Mouse (Mus musculus) stomach, postnatal 0 days (tissue): ENCODE data around the gene Klhl5. TPM values are rescaled to one million over a fixed set of nuclear protein-coding genes. Genes with fewer than 3 reads are reported as not detected.

Experiments used
- ATAC-seq: fragments of 200-750 bp; cut with Nextera tagmentation; 2 replicates; pipeline ENCODE4 v1.8.0; 2017; ENCODE audit not compliant: low FRiP score, low TSS enrichment
- DNase-seq: peaks from one replicate; pipeline ENCODE4 v3.0.0-alpha.2; 2016; ENCODE audit warnings: low spot score
- H3K27ac ChIP-seq: fragments of 300-500 bp; sonication (generic); replicated peaks from 2 replicates; pipeline ENCODE4 v1.5.1; 2014; ENCODE audit warnings: mild to moderate bottlenecking, control low read depth
- H3K27me3 ChIP-seq: fragments of 300-500 bp; sonication (generic); 2 replicates; pipeline ENCODE4 v1.6.1; 2014; ENCODE audit warnings: low read length; ENCODE audit not compliant: control insufficient read depth, insufficient read depth
- H3K36me3 ChIP-seq: fragments of 300-500 bp; sonication (generic); 2 replicates; pipeline ENCODE4 v1.6.1; 2014; ENCODE audit warnings: low read length, mixed read lengths; ENCODE audit not compliant: control insufficient read depth, insufficient read depth
- H3K4me1 ChIP-seq: fragments of 300-500 bp; sonication (generic); replicated peaks from 2 replicates; pipeline ENCODE4 v1.6.1; 2014; ENCODE audit warnings: antibody characterized with exemption; ENCODE audit not compliant: control insufficient read depth, insufficient read depth
- H3K4me2 ChIP-seq: fragments of 300-500 bp; sonication (generic); replicated peaks from 2 replicates; pipeline ENCODE4 v1.6.1; 2014; ENCODE audit warnings: low read depth, mild to moderate bottlenecking, control low read depth, moderate library complexity
- H3K4me3 ChIP-seq: fragments of 300-500 bp; sonication (generic); 2 replicates; pipeline ENCODE4 v1.5.1; 2014; ENCODE audit warnings: low read depth, low read length, control low read depth
- H3K9ac ChIP-seq: fragments of 300-500 bp; sonication (generic); 2 replicates; pipeline ENCODE4 v1.6.1; 2014; ENCODE audit warnings: mild to moderate bottlenecking, low read length, control low read depth, mixed read lengths
- H3K9me3 ChIP-seq: fragments of 300-500 bp; sonication (generic); 2 replicates; pipeline ENCODE4 v1.6.1; 2016; ENCODE audit warnings: low read length; ENCODE audit not compliant: control insufficient read depth
- CTCF ChIP-seq: IDR thresholded peaks from 2 replicates; pipeline ENCODE4 v1.5.1; 2016; ENCODE audit warnings: antibody characterized with exemption, low read depth, mild to moderate bottlenecking, moderate library complexity
- EP300 ChIP-seq: optimal IDR thresholded peaks from 2 replicates; pipeline ENCODE3; 2016; ENCODE audit warnings: antibody characterized with exemption
- WGBS: fragments of 180-500 bp; shearing (Covaris S2); extraction: QIAGEN DNeasy Blood & Tissue Kit; methylation state at CpG from one replicate; pipeline ENCODE4 v1.1.7; 2014; 5-methylcytosine and 5-hydroxymethylcytosine counted together
- polyA plus RNA-seq: library from polyadenylated mRNA; unstranded; fragments of >200 nt; fragmentation: Nextera tagmentation; extraction: Ambion mirVana; gene quantifications from 2 replicates; pipeline ENCODE4 v1.2.1, GENCODE M21; 2015

Gene Klhl5
- polyA plus RNA-seq, 1 experiment from 2014 or later, result 13.8 TPM

GRCm38 (mm10) chr5:65142247-65142646 is 34.9 kb downstream of the Klhl5 start:
- Histone ChIP-seq H3K4me2 (no peak overlapping the region), H3K4me1 (no peaks in the 10 kb centered on the region), H3K27me3 (no peaks in the 10 kb centered on the region), H3K4me3 (no peak overlapping the region), H3K36me3 (peaks cover 8% of the 10 kb centered on the region), H3K9ac (no peak overlapping the region), H3K9me3 (no peaks in the 10 kb centered on the region), H3K27ac (no peak overlapping the region)
- ATAC-seq (no peak), DNase-seq (no peak)
- WGBS, result 82% methylated on average over 6 of the region's 6 CpGs
- TF ChIP-seq CTCF (no peak), EP300 (no peak)

GRCm38 (mm10) chr5:65145499-65146101 is 38.3 kb downstream of the Klhl5 start:
- no peak overlapping the region for H3K27ac ChIP-seq
- H3K4me3 ChIP-seq, result no peak overlapping the region
- no peak for TF ChIP-seq CTCF
- TF ChIP-seq EP300, result no peak
- no peaks in the 10 kb centered on the region for H3K4me1 ChIP-seq
- no peak overlapping the region for H3K4me2 ChIP-seq
- peaks cover 15% of the 10 kb centered on the region for H3K36me3 ChIP-seq
- H3K27me3 ChIP-seq, result no peaks in the 10 kb centered on the region
- ATAC-seq (no peak), DNase-seq (no peak)
- H3K9me3 ChIP-seq, result no peaks in the 10 kb centered on the region
- H3K9ac ChIP-seq, result no peak overlapping the region
- WGBS, result 87% methylated on average over 9 of the region's 9 CpGs

GRCm38 (mm10) chr5:65146749-65147148 is 39.4 kb downstream of the Klhl5 start:
- TF ChIP-seq EP300 (no peak), CTCF (no peak)
- Histone ChIP-seq H3K9me3 (no peaks in the 10 kb centered on the region), H3K4me1 (no peaks in the 10 kb centered on the region), H3K9ac (no peak overlapping the region), H3K4me3 (no peak overlapping the region), H3K36me3 (peaks cover 10% of the 10 kb centered on the region), H3K27ac (no peak overlapping the region), H3K4me2 (no peak overlapping the region), H3K27me3 (no peaks in the 10 kb centered on the region)
- 78% methylated on average over 6 of the region's 6 CpGs for WGBS
- DNase-seq (no peak), ATAC-seq (no peak)

- Histone ChIP-seq H3K27me3 (no peaks in the 10 kb centered on the region), H3K9ac (no peak overlapping the region), H3K36me3 (peaks cover 9% of the 10 kb centered on the region), H3K9me3 (no peaks in the 10 kb centered on the region), H3K4me3 (no peak overlapping the region), H3K4me2 (no peak overlapping the region), H3K4me1 (no peaks in the 10 kb centered on the region), H3K27ac (no peak overlapping the region)
- TF ChIP-seq EP300, result no peak
- ATAC-seq (no peak), DNase-seq (no peak)
- 96% methylated on average over 6 of the region's 6 CpGs for WGBS
Measured at GRCm38 (mm10) chr5:65149706-65150105, 42.4 kb downstream of the Klhl5 start.

GRCm38 (mm10) chr5:65150376-65150955 is 43.1 kb downstream of the Klhl5 start:
- WGBS, result 88% methylated on average over 8 of the region's 8 CpGs
- no peak for DNase-seq
- Histone ChIP-seq H3K4me2 (no peak overlapping the region), H3K4me3 (no peak overlapping the region), H3K27me3 (no peaks in the 10 kb centered on the region), H3K4me1 (no peaks in the 10 kb centered on the region), H3K27ac (no peak overlapping the region), H3K9me3 (no peaks in the 10 kb centered on the region), H3K36me3 (peaks cover 7% of the 10 kb centered on the region; the same call in 1 of the 2 replicates), H3K9ac (no peak overlapping the region)
- ATAC-seq, result no peak
- no peak for TF ChIP-seq CTCF

- DNase-seq (peak; percentile 56), ATAC-seq (peak; percentile 87)
- H3K4me2 ChIP-seq, result no peak overlapping the region
- H3K36me3 ChIP-seq, result peaks cover 7% of the 10 kb centered on the region; the same call in 1 of the 2 replicates
- H3K4me3 ChIP-seq, result no peak overlapping the region
- no peaks in the 10 kb centered on the region for H3K9me3 ChIP-seq
- H3K4me1 ChIP-seq, result no peaks in the 10 kb centered on the region
- no peak overlapping the region for H3K27ac ChIP-seq
- TF ChIP-seq CTCF, result no peak
- TF ChIP-seq EP300, result no peak
- 80% methylated on average over 3 of the region's 3 CpGs for WGBS
- H3K27me3 ChIP-seq, result no peaks in the 10 kb centered on the region
- no peak overlapping the region for H3K9ac ChIP-seq
Measured at GRCm38 (mm10) chr5:65151276-65151675, 43.9 kb downstream of the Klhl5 start.
